Mouse (Mus musculus) brain, adult 2 months (tissue): ENCODE results near the gene B3gnt9.
"Not testable (repeated sequence)": the region's sequence is repeated elsewhere in the genome, so short reads cannot be mapped to it uniquely, and the experiment has no call there.

ENCODE experiments used
- DNase-seq: peaks from one replicate; pipeline ENCODE4 v3.0.0; 2011; ENCODE audit warnings: low read depth, low spot score

B3gnt9 gene

DNA sequence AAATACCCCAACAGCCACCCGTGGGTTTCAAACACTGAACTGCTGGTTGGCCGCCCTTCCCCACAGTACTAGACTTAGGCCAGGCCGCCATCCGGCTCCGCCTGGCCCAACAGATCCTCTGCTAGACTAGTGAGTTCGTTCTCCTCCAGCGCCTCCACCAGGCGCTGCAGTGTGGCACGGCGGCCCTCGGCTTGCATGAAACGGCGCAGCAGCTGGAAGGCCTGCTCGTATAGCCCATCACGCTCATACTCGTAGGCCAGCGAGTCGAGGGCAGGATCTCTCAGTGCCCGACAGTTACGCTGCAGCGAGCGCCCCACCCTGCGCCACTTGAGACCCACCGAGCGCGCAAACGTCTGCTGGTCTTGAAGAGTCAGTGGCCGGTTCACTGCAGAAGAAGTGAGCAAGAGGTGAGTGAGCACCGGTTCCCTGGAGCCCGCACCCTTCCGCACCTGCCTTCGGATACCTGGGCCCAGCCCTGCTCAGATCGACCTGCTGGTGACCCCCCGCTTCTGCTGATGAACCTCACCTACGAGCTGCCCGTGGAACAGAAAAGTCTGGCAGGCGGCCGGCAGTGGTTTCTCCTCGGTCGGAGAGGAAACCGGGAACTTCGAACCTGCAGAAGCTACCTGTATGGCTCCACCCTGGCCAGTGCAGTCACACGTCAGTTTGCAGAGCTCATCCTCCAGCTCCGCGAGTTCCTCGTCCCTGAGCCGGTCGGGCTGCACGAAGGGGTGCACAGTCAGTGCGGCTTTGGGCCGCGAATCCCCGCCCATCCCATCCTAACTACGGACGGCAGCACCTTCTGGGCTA is 4.2 kb upstream of the B3gnt9 start:
- peak; percentile 63 for DNase-seq

GRCm38 (mm10) chr8:105257318-105258114 is 2.6 kb upstream of the B3gnt9 start:
- no peak for DNase-seq

DNA sequence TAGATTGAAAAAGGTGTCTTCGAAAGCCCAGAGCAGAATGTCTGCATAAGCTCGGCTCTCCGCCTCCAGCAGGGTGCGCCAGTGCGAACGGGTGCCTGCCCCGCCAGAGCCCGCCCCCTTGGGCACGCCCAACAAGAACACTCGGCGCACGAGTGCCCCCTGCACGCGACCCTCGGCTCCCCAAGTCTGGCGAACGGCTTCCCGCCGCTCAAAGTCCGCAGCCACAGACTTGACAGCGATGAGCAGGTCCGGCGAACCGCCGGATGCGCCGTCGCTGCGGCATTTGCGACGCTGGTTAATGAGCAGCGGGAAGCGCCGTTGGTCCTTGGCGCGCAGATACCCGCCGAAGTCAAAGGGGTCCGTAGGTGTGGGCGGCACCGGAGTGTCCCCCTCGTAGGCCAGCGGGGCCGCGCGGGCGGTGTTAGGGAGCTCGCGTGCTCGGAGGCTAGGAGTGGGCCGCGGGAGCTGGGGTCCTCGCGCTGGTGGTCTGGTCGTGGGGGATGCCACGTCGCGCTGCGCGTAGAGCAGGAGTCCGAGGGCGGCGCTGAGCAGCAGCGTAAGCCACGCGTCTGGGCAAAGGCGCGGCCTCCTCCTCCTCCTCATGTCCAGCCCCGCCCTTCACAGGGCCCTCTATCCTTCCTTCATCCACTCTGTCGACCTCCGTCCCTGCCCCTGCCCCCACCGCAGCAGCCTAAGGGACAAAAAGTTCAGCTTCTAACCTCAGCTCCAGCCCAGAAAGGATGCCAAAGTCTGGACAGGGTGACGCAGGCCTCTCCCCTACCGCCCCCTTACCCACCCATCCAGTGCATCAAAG is 594 bp downstream of the B3gnt9 start:
- peak; percentile 91 for DNase-seq

- DNase-seq = no peak
These were observed 1.2 kb downstream of the B3gnt9 start for GRCm38 (mm10) chr8:105253766-105254151.

DNA sequence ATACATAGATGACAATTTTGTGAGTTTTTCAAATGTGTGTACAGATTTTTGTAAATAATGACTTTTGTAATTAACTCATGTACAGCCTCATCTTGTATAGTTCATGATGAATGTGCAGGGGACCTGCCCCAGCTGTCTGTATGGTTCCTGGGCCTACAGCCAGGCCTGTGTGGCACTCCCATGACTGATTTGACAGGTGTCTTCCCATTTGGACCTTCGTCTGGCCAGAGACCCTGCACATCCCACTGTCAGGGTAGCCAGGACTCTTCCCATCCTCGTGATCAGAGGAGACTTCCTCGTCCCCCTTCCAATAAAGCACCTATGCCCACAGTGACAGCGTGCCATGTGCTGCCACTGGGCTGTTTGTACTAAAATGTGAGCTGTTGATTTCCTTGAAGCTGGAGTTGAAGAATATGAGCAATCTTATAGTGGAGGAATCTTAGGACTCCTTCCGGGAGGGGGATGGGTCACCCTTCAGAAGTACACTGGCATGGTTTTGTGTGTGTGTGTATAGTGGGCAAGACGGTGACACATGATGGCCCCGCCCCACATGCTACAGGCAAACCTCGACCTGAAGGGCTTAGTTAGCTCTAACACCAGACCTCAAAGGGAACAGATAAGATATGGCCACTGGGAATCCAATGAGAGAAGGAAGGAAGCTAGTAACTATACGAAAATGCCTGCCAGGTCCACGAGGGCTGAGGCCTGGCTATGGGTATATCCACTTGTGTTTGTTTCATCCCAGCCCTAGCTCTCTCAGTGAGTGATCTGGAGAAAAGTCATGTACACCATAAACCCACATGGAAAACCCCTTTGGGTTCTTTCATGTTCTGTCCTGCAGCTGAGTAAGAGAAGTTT is 2.0 kb downstream of the B3gnt9 start:
- no peak for DNase-seq

GRCm38 (mm10) chr8:105251954-105252353 is 3.0 kb downstream of the B3gnt9 start:
- no peak for DNase-seq

- DNase-seq = no peak
These were observed 13.9 kb downstream of the B3gnt9 start for GRCm38 (mm10) chr8:105241016-105241415.

GRCm38 (mm10) chr8:105237442-105238142 is 17.4 kb downstream of the B3gnt9 start:
- DNase-seq = no peak

DNA sequence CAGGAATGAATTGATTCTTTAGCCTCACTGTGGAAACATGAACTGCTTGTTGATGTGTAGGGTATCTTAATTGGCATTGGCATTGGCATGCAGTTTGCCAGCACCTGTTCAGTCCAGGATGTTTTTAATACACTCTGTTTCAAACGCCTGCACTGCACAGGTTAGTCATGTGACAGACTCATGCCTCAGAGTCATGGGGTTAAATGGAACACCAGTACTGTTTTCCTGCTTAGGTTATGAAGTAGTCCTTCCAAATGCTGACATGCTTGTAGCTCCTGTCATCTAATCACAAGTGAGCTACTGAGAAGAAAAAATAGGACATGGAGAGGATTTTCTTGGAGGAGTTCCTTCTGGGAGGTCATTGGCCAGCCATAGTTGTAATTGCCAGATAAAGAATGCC is 19.7 kb downstream of the B3gnt9 start:
- DNase-seq = no peak

- no peak for DNase-seq
These were observed 21.6 kb downstream of the B3gnt9 start for GRCm38 (mm10) chr8:105233126-105233935.

DNA sequence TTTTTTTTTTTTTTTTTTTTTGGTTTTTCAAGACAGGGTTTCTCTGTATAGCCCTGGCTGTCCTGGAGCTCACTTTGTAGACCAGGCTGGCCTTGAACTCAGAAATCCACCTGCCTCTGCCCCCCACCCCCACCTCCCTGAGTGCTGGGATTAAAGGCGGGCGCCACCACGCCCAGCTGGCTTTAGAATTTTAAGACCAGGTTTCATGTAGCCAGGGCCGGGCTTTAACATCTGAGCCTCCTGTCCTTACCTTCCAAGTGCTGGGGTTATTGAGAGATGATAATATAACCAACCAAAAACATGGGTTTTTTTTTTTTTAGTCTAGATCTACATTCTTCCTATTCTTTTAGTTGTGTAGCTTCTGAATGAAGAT is 22.6 kb downstream of the B3gnt9 start:
- not testable (repeated sequence) for DNase-seq

DNA sequence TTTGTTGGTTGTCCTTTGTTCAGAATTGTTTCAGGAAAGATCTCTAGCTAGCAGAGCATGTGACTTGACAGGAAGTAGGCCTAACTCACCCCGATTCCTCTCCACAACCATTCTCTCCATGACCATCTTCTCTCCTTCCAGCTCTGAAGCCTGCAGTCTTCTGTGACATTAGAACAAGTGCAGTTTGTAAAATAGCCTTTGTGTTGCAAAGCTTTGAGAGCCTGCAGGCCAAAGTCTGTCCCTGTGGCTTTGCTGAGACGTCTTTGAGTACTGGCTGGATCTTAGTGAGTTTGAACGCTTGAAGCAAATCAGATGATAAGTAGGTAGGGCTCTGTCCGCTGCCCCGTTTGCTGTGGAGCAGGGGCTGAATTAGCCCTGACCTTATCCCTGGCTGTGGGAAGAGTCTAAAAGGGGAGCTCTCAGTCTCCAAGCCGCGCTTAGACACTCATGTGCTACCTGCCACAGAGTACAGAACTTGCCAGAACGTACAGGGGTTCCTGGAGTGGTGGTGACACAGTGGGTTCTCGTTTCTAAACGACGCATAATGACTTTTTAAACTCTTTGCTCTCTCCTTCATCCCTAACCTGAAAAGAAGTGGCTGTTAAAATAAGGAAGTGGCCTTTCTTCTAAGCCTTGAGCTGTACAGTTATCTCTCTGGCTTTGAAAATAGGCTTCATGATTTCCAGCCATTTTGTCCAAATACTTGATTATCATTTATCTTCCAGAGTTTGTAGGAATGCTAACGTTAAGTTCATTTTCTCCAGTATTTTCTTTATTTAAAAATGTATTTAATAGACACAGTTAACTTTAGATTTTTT is 23.2 kb downstream of the B3gnt9 start:
- no peak for DNase-seq

DNA sequence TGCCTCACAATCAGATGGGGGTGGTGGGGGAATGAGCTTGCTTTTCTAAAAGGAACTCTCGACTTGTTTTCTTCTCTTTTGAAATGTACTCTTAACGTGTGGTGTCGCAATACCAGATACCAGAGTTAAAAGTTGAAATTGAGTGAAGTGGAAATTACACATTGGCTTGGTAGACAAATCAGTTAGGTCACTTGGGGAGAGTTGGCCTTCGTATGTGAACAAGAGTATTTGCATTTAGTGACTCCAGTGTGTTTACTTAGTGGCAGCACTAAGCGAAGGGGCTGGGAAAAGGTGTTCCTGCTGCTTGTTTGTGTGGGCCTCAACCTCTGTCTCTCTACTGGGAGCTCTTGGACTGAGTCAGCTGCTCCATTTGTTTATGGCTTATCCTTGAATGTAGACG is 29.0 kb downstream of the B3gnt9 start:
- no peak for DNase-seq

DNA sequence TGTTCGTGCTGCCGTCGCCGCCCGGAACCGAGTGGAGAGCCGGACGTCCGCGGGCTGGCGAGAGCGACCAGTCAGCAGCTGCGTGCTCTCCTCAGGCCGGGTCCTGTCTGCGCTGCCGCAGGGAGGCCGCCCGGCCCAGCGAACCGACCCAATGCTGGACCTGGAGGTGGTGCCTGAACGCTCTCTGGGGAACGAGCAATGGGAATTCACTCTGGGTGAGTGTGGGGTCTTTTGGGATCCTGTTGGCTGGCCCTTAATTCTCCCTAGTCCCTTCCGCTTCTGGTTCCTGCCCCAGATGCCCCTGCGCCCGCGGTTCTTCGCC is 29.7 kb downstream of the B3gnt9 start:
- DNase-seq = no peak

GRCm38 (mm10) chr8:105224413-105225271 is 30.3 kb downstream of the B3gnt9 start, which contains the start of gene D230025D16Rik:
TSS of gene D230025D16Rik (plus strand) at chr8:105225145.
- DNase-seq = peak; percentile 98

DNA sequence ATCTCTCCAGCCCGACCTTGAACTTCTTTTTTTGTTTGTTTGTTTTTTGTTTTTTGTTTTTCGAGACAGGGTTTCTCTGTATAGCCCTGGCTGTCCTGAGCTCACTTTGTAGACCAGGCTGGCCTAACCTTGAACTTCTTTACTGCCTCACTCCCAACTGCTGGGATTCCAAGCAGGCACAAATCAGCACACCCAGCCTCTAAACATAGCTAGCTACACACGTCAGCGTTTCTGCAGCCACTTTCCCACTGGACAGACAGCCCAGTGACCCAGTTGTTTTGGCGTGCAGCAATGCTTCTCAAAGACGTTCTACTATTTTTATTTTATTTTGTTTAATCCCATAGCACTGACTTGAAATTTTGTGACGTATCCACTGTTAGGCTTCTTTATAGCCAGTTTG is 31.1 kb downstream of the B3gnt9 start:
- DNase-seq = peak; percentile 13

DNA sequence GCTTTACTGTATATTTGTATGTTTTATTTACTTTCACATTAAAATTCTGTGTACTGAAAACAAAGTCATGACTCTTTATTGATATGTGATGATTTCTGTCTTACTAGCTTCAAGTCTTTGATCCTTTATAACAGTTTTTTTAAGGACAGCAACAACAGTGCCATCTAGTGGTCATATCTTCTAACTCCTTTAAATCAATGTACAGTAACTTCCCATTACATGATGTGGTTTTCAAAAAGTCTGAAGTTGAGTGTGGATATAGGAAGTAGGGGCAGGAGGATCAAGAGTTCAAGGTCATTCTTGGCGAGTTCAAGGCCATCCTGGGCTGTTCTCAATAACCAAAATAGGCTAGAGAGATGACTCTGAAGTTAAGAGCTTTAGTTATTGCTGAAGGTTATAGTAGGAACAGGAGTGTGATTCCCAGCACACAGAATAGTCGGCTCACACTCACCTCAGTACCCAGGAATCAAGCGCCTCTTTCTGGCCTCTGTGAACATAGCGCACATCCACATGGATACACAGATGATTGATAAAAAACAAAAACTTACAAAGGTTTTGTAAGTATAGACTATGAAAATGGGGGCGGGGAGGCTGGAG is 36.9 kb downstream of the B3gnt9 start:
- DNase-seq = peak; percentile 71

DNA sequence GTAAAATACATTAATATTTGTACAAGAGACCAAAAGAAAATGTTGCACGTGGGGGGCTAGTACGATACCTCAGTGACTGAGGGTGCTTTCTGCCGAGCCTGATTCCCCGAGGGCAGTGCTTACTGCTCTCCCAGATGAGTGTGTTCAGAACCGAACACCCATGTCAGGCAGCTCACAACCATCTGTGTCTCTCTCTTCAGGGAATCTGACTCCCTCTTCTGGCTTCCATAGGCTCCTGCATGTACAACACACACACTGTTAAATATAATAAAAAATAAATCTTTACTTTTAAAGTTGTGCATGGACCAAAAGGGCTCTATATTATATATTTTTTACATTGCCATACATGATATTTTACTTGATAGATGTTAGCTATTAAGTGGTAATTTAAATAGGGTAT is 40.8 kb downstream of the B3gnt9 start:
- no peak for DNase-seq
